Mouse (Mus musculus) heart, embryonic 10.5 days (tissue): ENCODE measurements around the gene Olfr873. TPM values are rescaled to one million over a fixed set of nuclear protein-coding genes. Genes with fewer than 3 reads are reported as not detected.
"Not testable (repeated sequence)": the region's sequence is repeated elsewhere in the genome, so short reads cannot be mapped to it uniquely, and the experiment has no call there.

Experiments
- DNase-seq: peaks from one replicate; pipeline ENCODE4 v3.0.0-alpha.2; 2017; ENCODE audit warnings: low spot score
- H3K27ac ChIP-seq: fragments of 300-500 bp; sonication (generic); 2 replicates; pipeline ENCODE4 v1.5.1; 2016; ENCODE audit warnings: mild to moderate bottlenecking
- H3K27me3 ChIP-seq: fragments of 300-500 bp; sonication (generic); 2 replicates; pipeline ENCODE4 v1.6.1; 2016; ENCODE audit warnings: mild to moderate bottlenecking; ENCODE audit not compliant: poor library complexity, insufficient read depth, severe bottlenecking
- H3K36me3 ChIP-seq: fragments of 300-500 bp; sonication (generic); 2 replicates; pipeline ENCODE4 v1.6.1; 2016; ENCODE audit warnings: mild to moderate bottlenecking, moderate library complexity
- H3K4me1 ChIP-seq: fragments of 300-500 bp; sonication (generic); 2 replicates; pipeline ENCODE4 v1.6.1; 2016; ENCODE audit warnings: mild to moderate bottlenecking
- H3K4me3 ChIP-seq: fragments of 300-500 bp; sonication (generic); 2 replicates; pipeline ENCODE4 v1.5.1; 2016; ENCODE audit warnings: mild to moderate bottlenecking, moderate library complexity
- H3K9me3 ChIP-seq: fragments of 300-500 bp; sonication (generic); 2 replicates; pipeline ENCODE4 v1.6.1; 2016; ENCODE audit warnings: mild to moderate bottlenecking, moderate library complexity
- WGBS: fragments of 180-500 bp; shearing (Covaris S2); methylation state at CpG from one replicate; pipeline ENCODE4 v1.1.7; 2016; 5-methylcytosine and 5-hydroxymethylcytosine counted together
- polyA plus RNA-seq: library from polyadenylated mRNA; unstranded; fragments of >200 nt; fragmentation: Nextera tagmentation; extraction: Ambion mirVana; gene quantifications from 2 replicates; pipeline ENCODE4 v1.2.1, GENCODE M21; 2016

Olfr873 gene
- not detected in 2 replicates for polyA plus RNA-seq

GRCm38 (mm10) chr9:20298232-20298631 is at the start of gene Olfr873:
TSS of gene Olfr873 (plus strand) at chr9:20298532.
- Histone ChIP-seq H3K4me1 (no peaks in the 10 kb centered on the region), H3K36me3 (no peaks in the 10 kb centered on the region), H3K9me3 (no peaks in the 10 kb centered on the region), H3K4me3 (no peak within 1 kb of the TSS), H3K27ac (no peak within 1 kb of the TSS), H3K27me3 (no peaks in the 10 kb centered on the region)
- WGBS: 75% methylated on average over 1 of the region's 1 CpGs
- DNase-seq: no peak

GRCm38 (mm10) chr9:20282051-20282450 is 16.3 kb upstream of the Olfr873 start, which contains the start of gene Olfr39:
TSS of gene Olfr39 (plus strand) at chr9:20282351.
- no peak for DNase-seq
- WGBS: 79% methylated on average over 1 of the region's 1 CpGs
- no peaks in the 10 kb centered on the region for H3K27me3 ChIP-seq
- H3K36me3 ChIP-seq: no peaks in the 10 kb centered on the region
- no peak within 1 kb of the TSS for H3K27ac ChIP-seq
- no peaks in the 10 kb centered on the region for H3K4me1 ChIP-seq
- no peaks in the 10 kb centered on the region for H3K9me3 ChIP-seq
- H3K4me3 ChIP-seq: no peak within 1 kb of the TSS

- not testable (repeated sequence) for H3K36me3 ChIP-seq, DNase-seq, H3K4me3 ChIP-seq, H3K4me1 ChIP-seq, H3K27ac ChIP-seq, H3K9me3 ChIP-seq, H3K27me3 ChIP-seq
- WGBS: 71% methylated on average over 5 of the region's 5 CpGs
These were observed 2.8 kb upstream of the Olfr873 start for GRCm38 (mm10) chr9:20295562-20295961.

GRCm38 (mm10) chr9:20335994-20336393 is 37.7 kb downstream of the Olfr873 start, which contains the start of gene Olfr18:
TSS of gene Olfr18 (minus strand) at chr9:20336094.
- no peak for DNase-seq
- Histone ChIP-seq H3K4me1 (no peaks in the 10 kb centered on the region), H3K9me3 (no peaks in the 10 kb centered on the region), H3K27ac (no peak within 1 kb of the TSS), H3K27me3 (no peaks in the 10 kb centered on the region), H3K36me3 (no peaks in the 10 kb centered on the region), H3K4me3 (no peak within 1 kb of the TSS)

- H3K36me3 ChIP-seq: peaks cover 31% of the 10 kb centered on the region
These were observed 50.2 kb downstream of the Olfr873 start for GRCm38 (mm10) chr9:20348501-20348900.

More at GRCm38 (mm10) chr9:20348501-20348900, 50.2 kb downstream of the Olfr873 start:
- WGBS: 81% methylated on average over 4 of the region's 4 CpGs
- H3K4me3 ChIP-seq: no peak overlapping the region
- H3K9me3 ChIP-seq: peaks cover 7% of the 10 kb centered on the region
- H3K27me3 ChIP-seq: no peaks in the 10 kb centered on the region
- H3K27ac ChIP-seq: no peak overlapping the region
- DNase-seq: no peak
- no peaks in the 10 kb centered on the region for H3K4me1 ChIP-seq

Other genes with a start within 250 kb of the Olfr873 start
- not detected in 2 replicates for gene Olfr867, start 241.0 kb upstream of the Olfr873 start, polyA plus RNA-seq
- not detected in 2 replicates for gene Olfr868, start 199.9 kb upstream of the Olfr873 start, polyA plus RNA-seq
- gene Olfr869, start 169.5 kb upstream of the Olfr873 start, polyA plus RNA-seq: not detected in 2 replicates
- gene Olfr870, start 124.5 kb upstream of the Olfr873 start, polyA plus RNA-seq: not detected in 2 replicates
- gene Olfr871, start 86.3 kb upstream of the Olfr873 start, polyA plus RNA-seq: not detected in 2 replicates
- not detected in 2 replicates for gene Olfr872, start 61.4 kb upstream of the Olfr873 start, polyA plus RNA-seq
- gene Olfr39, start 16.2 kb upstream of the Olfr873 start, polyA plus RNA-seq: not detected in 2 replicates
- gene Olfr18, start 37.6 kb downstream of the Olfr873 start, polyA plus RNA-seq: 0.06 TPM in 1 of 2 replicates, not detected in the other
- gene Zfp560, start 86.6 kb downstream of the Olfr873 start, polyA plus RNA-seq: 20.9 and 25.0 TPM in 2 replicates
- 15.5 and 16.9 TPM in 2 replicates for gene Zfp26, start 161.6 kb downstream of the Olfr873 start, polyA plus RNA-seq
- gene Zfp426, start 194.2 kb downstream of the Olfr873 start, polyA plus RNA-seq: 13.9 and 15.7 TPM in 2 replicates
- 54.9 and 75.9 TPM in 2 replicates for gene Zfp266, start 222.9 kb downstream of the Olfr873 start, polyA plus RNA-seq